Mouse (Mus musculus): Measurements from ENCODE around the gene Scaf4. TPM values are rescaled to one million over a fixed set of nuclear protein-coding genes. Genes with fewer than 3 reads are reported as not detected.

The Scaf4 gene
- polyA plus RNA-seq, 1 experiment from 2014 or later = 12.1 TPM

- Histone ChIP-seq H3K4me2 (replicated peaks; ENCODE audit: low read depth, low read length) (peak overlapping the region; percentile 45; the same call in 1 of the 2 replicates), H3K9ac (replicated peaks; ENCODE audit: low read depth) (no peak overlapping the region), H3K9me3 (ENCODE audit: low read length) (no peaks in the 10 kb centered on the region), H3K27ac (ENCODE audit: low read length) (peak overlapping the region; percentile 71), H3K4me3 (ENCODE audit: low read depth, low read length) (no peak overlapping the region), H3K4me1 (ENCODE audit: insufficient read depth, low read depth, low read length) (peaks cover 5% of the 10 kb centered on the region; the same call in 1 of the 2 replicates), H3K27me3 (replicated peaks; ENCODE audit: insufficient read depth, low read length) (no peaks in the 10 kb centered on the region), H3K36me3 (ENCODE audit: insufficient read depth, low read length) (no peaks in the 10 kb centered on the region)
- DNase-seq (ENCODE audit: low spot score) = peak; percentile 89
- whole genome bisulfite sequencing = 44% methylated on average over 6 of the region's 6 CpGs
- ATAC-seq = peak; percentile 89
- peak; percentile 91 for TF ChIP-seq EP300 (IDR thresholded peaks at IDR 0.05)
- TF ChIP-seq CTCF (IDR thresholded peaks at IDR 0.05) = no peak
These were observed 80.9 kb downstream of the Scaf4 start for GRCm38 (mm10) chr16:90203226-90203962.

- no peak overlapping the region for H3K9ac ChIP-seq (replicated peaks; ENCODE audit: low read depth)
- peaks cover 11% of the 10 kb centered on the region; the same call in 1 of the 2 replicates for H3K4me1 ChIP-seq (ENCODE audit: insufficient read depth, low read depth, low read length)
- DNase-seq (ENCODE audit: low spot score) (no peak), ATAC-seq (no peak)
- no peaks in the 10 kb centered on the region for H3K36me3 ChIP-seq (ENCODE audit: insufficient read depth, low read length)
- WGBS = 27% methylated on average over 19 of the region's 19 CpGs
- TF ChIP-seq CTCF (IDR thresholded peaks at IDR 0.05) (no peak), EP300 (IDR thresholded peaks at IDR 0.05) (no peak)
- peak overlapping the region; percentile 71 for H3K27ac ChIP-seq (ENCODE audit: low read length)
- H3K27me3 ChIP-seq (replicated peaks; ENCODE audit: insufficient read depth, low read length) = no peaks in the 10 kb centered on the region
- H3K4me3 ChIP-seq (ENCODE audit: low read depth, low read length) = peak overlapping the region; percentile 0; the same call in 1 of the 2 replicates
- peak overlapping the region; percentile 45 for H3K4me2 ChIP-seq (replicated peaks; ENCODE audit: low read depth, low read length)
- no peaks in the 10 kb centered on the region for H3K9me3 ChIP-seq (ENCODE audit: low read length)
These were observed 82.2 kb downstream of the Scaf4 start for GRCm38 (mm10) chr16:90202140-90202539.

GRCm38 (mm10) chr16:90199174-90199573 lies 85.1 kb downstream of the Scaf4 start:
- Histone ChIP-seq H3K27me3 (replicated peaks; ENCODE audit: insufficient read depth, low read length) (no peaks in the 10 kb centered on the region), H3K9me3 (ENCODE audit: low read length) (no peaks in the 10 kb centered on the region), H3K9ac (replicated peaks; ENCODE audit: low read depth) (no peak overlapping the region), H3K36me3 (ENCODE audit: insufficient read depth, low read length) (no peaks in the 10 kb centered on the region), H3K4me1 (ENCODE audit: insufficient read depth, low read depth, low read length) (peaks cover 16% of the 10 kb centered on the region; the same call in 1 of the 2 replicates), H3K27ac (ENCODE audit: low read length) (no peak overlapping the region), H3K4me2 (replicated peaks; ENCODE audit: low read depth, low read length) (no peak overlapping the region; the same call in 1 of the 2 replicates), H3K4me3 (ENCODE audit: low read depth, low read length) (no peak overlapping the region)
- TF ChIP-seq EP300 (IDR thresholded peaks at IDR 0.05) (0 out of 2 replicates have a peak, but pooled peaks have one; percentile 18), CTCF (IDR thresholded peaks at IDR 0.05) (no peak)
- 54% methylated on average over 10 of the region's 10 CpGs for WGBS
- peak; percentile 77 for DNase-seq (ENCODE audit: low spot score)
- peak; percentile 20; the same call in 1 of the 2 replicates for ATAC-seq

- TF ChIP-seq CTCF (IDR thresholded peaks at IDR 0.05) = no peak
- no peak for TF ChIP-seq EP300 (IDR thresholded peaks at IDR 0.05)
- DNase-seq (ENCODE audit: low spot score) (no peak), ATAC-seq (no peak)
- Histone ChIP-seq H3K4me1 (ENCODE audit: insufficient read depth, low read depth, low read length) (peaks cover 16% of the 10 kb centered on the region; the same call in 1 of the 2 replicates), H3K36me3 (ENCODE audit: insufficient read depth, low read length) (no peaks in the 10 kb centered on the region), H3K4me3 (ENCODE audit: low read depth, low read length) (no peak overlapping the region), H3K9ac (replicated peaks; ENCODE audit: low read depth) (no peak overlapping the region), H3K27me3 (replicated peaks; ENCODE audit: insufficient read depth, low read length) (no peaks in the 10 kb centered on the region), H3K27ac (ENCODE audit: low read length) (no peak overlapping the region), H3K4me2 (replicated peaks; ENCODE audit: low read depth, low read length) (no peak overlapping the region), H3K9me3 (ENCODE audit: low read length) (no peaks in the 10 kb centered on the region)
- 75% methylated on average over 6 of the region's 6 CpGs for WGBS
These were observed 85.7 kb downstream of the Scaf4 start for GRCm38 (mm10) chr16:90198626-90199025.

- TF ChIP-seq EP300 (IDR thresholded peaks at IDR 0.05) (peak; percentile 47; the same call in 1 of the 2 replicates), CTCF (IDR thresholded peaks at IDR 0.05) (peak; percentile 84)
- ATAC-seq = peak; percentile 92
- peak; percentile 93 for DNase-seq (ENCODE audit: low spot score)
- Histone ChIP-seq H3K36me3 (ENCODE audit: insufficient read depth, low read length) (no peaks in the 10 kb centered on the region), H3K9ac (replicated peaks; ENCODE audit: low read depth) (0 out of 2 replicates have a peak overlapping the region, but pooled peaks have one; percentile 12), H3K27ac (ENCODE audit: low read length) (peak overlapping the region; percentile 33), H3K27me3 (replicated peaks; ENCODE audit: insufficient read depth, low read length) (no peaks in the 10 kb centered on the region), H3K4me2 (replicated peaks; ENCODE audit: low read depth, low read length) (peak overlapping the region; percentile 56), H3K4me3 (ENCODE audit: low read depth, low read length) (peak overlapping the region; percentile 33), H3K9me3 (ENCODE audit: low read length) (no peaks in the 10 kb centered on the region), H3K4me1 (ENCODE audit: insufficient read depth, low read depth, low read length) (peaks cover 16% of the 10 kb centered on the region; the same call in 1 of the 2 replicates)
- under 1% methylated on average over 14 of the region's 22 CpGs for WGBS
These were observed 86.8 kb downstream of the Scaf4 start for GRCm38 (mm10) chr16:90197337-90197973.

GRCm38 (mm10) chr16:90196688-90197240 lies 87.5 kb downstream of the Scaf4 start:
- H3K4me2 ChIP-seq (replicated peaks; ENCODE audit: low read depth, low read length) = peak overlapping the region; percentile 56; the same call in 1 of the 2 replicates
- no peak for ATAC-seq

More at GRCm38 (mm10) chr16:90196688-90197240, 87.5 kb downstream of the Scaf4 start:
- Histone ChIP-seq H3K36me3 (ENCODE audit: insufficient read depth, low read length) (no peaks in the 10 kb centered on the region), H3K4me3 (ENCODE audit: low read depth, low read length) (no peak overlapping the region), H3K9ac (replicated peaks; ENCODE audit: low read depth) (no peak overlapping the region), H3K9me3 (ENCODE audit: low read length) (no peaks in the 10 kb centered on the region), H3K4me1 (ENCODE audit: insufficient read depth, low read depth, low read length) (peaks cover 16% of the 10 kb centered on the region; the same call in 1 of the 2 replicates), H3K27ac (ENCODE audit: low read length) (peak overlapping the region; percentile 33; the same call in 1 of the 2 replicates), H3K27me3 (replicated peaks; ENCODE audit: insufficient read depth, low read length) (no peaks in the 10 kb centered on the region)
- WGBS = 51% methylated on average over 7 of the region's 7 CpGs
- DNase-seq (ENCODE audit: low spot score) = no peak
- TF ChIP-seq EP300 (IDR thresholded peaks at IDR 0.05) (peak; percentile 44), CTCF (IDR thresholded peaks at IDR 0.05) (no peak)

Measured in lung, postnatal 0 days (tissue).